Mouse (Mus musculus) G1E-ER4 (cell line): ENCODE measurements around the gene Olfr715b. TPM values are rescaled to one million over a fixed set of nuclear protein-coding genes. Genes with fewer than 3 reads are reported as not detected.
"Not testable (repeated sequence)": the region's sequence is repeated elsewhere in the genome, so short reads cannot be mapped to it uniquely, and the experiment has no call there.

Experiments used
- GATA1 ChIP-seq: IDR thresholded peaks from one replicate; pipeline ENCODE4 v1.8.0; 2012; ENCODE audit warnings: low read length, inconsistent platforms
- polyA plus RNA-seq: library from polyadenylated mRNA; stranded (reverse); fragments of >175 nt; gene quantifications from 2 replicates; pipeline ENCODE4 v1.2.3, GENCODE M21; 2012

Gene Olfr715b
- polyA plus RNA-seq = not detected in 2 replicates

- TF ChIP-seq GATA1 = not testable (repeated sequence)
Measured at GRCm38 (mm10) chr7:107110269-107110668, at the start of gene Olfr715b. Gene Olfr715b, minus strand, starts transcription at chr7:107110369.

GRCm38 (mm10) chr7:107138027-107138426 lies 27.9 kb upstream of the Olfr715b start, which contains the start of gene Olfr716:
Gene Olfr716, plus strand, starts transcription at chr7:107138327.
- TF ChIP-seq GATA1 = not testable (repeated sequence)

GRCm38 (mm10) chr7:107130983-107131382 lies 20.8 kb upstream of the Olfr715b start, which contains the start of gene Olfr715:
Gene Olfr715, minus strand, starts transcription at chr7:107131083.
- TF ChIP-seq GATA1 = not testable (repeated sequence)

- TF ChIP-seq GATA1 = no peak
Measured at GRCm38 (mm10) chr7:107092920-107093319, 17.2 kb downstream of the Olfr715b start, which contains the start of gene Olfr17. Gene Olfr17, plus strand, starts transcription at chr7:107093220.

- TF ChIP-seq GATA1 = no peak
Measured at GRCm38 (mm10) chr7:107070681-107071080, 39.5 kb downstream of the Olfr715b start, which contains the start of gene Olfr714. Gene Olfr714, plus strand, starts transcription at chr7:107070981.

Other genes starting within 250 kb of the Olfr715b start
- gene Olfr704, start 247.2 kb downstream of the Olfr715b start, polyA plus RNA-seq = not detected in 2 replicates
- gene Olfr705, start 233.5 kb downstream of the Olfr715b start, polyA plus RNA-seq = not detected in 2 replicates
- gene Olfr706, start 222.2 kb downstream of the Olfr715b start, polyA plus RNA-seq = not detected in 2 replicates
- not detected in 2 replicates for gene Olfr707, start 209.1 kb downstream of the Olfr715b start, polyA plus RNA-seq
- not detected in 2 replicates for gene Olfr1532-ps1, start 202.4 kb downstream of the Olfr715b start, polyA plus RNA-seq
- not detected in 2 replicates for gene Olfr709-ps1, start 178.2 kb downstream of the Olfr715b start, polyA plus RNA-seq
- not detected in 2 replicates for gene Olfr710, start 162.1 kb downstream of the Olfr715b start, polyA plus RNA-seq
- gene Olfr6, start 146.4 kb downstream of the Olfr715b start, polyA plus RNA-seq = not detected in 2 replicates
- gene Olfr711, start 134.9 kb downstream of the Olfr715b start, polyA plus RNA-seq = not detected in 2 replicates
- not detected in 2 replicates for gene Olfr2, start 104.3 kb downstream of the Olfr715b start, polyA plus RNA-seq
- gene Olfr713, start 79.2 kb downstream of the Olfr715b start, polyA plus RNA-seq = not detected in 2 replicates
- not detected in 2 replicates for gene Olfr714, start 39.4 kb downstream of the Olfr715b start, polyA plus RNA-seq
- gene Olfr17, start 17.1 kb downstream of the Olfr715b start, polyA plus RNA-seq = not detected in 2 replicates
- not detected in 2 replicates for gene Olfr715, start 20.7 kb upstream of the Olfr715b start, polyA plus RNA-seq
- gene Olfr716, start 28.0 kb upstream of the Olfr715b start, polyA plus RNA-seq = not detected in 2 replicates
- gene Nlrp14, start 56.6 kb upstream of the Olfr715b start, polyA plus RNA-seq = not detected in 2 replicates
- not detected in 2 replicates for gene Rbmxl2, start 99.1 kb upstream of the Olfr715b start, polyA plus RNA-seq